Mouse (Mus musculus) ES-CJ7 (cell line): ENCODE data around the gene Bpifb5.
"Not testable (repeated sequence)": the region's sequence is repeated elsewhere in the genome, so short reads cannot be mapped to it uniquely, and the experiment has no call there.

Experiments
- DNase-seq: peaks from one replicate; pipeline ENCODE4 v3.0.0; 2011; ENCODE audit warnings: low read depth, low spot score

The Bpifb5 gene

GRCm38 (mm10) chr2:154240771-154241170 lies 17.2 kb downstream of the Bpifb5 start:
- no peak for DNase-seq

DNA sequence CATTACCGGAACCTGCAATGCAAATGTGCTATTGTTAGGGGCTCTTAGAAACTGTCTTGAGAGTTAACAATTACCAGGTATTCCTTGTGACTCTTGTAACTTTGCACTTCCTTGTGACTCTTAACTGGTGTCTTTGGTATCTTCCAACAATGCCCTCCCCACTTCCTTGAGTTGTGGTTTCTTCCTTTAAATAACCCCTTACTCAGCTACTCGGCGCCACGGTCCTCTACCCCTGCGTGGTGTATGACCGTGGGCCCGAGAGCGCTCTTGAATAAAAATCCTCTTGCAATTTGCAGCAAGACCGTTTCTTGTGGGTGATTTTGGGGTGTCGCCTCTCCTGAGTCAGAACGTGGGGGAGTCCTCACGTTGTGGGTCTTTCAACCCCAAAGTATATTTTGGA lies 19.2 kb downstream of the Bpifb5 start:
- DNase-seq = peak; percentile 29

DNA sequence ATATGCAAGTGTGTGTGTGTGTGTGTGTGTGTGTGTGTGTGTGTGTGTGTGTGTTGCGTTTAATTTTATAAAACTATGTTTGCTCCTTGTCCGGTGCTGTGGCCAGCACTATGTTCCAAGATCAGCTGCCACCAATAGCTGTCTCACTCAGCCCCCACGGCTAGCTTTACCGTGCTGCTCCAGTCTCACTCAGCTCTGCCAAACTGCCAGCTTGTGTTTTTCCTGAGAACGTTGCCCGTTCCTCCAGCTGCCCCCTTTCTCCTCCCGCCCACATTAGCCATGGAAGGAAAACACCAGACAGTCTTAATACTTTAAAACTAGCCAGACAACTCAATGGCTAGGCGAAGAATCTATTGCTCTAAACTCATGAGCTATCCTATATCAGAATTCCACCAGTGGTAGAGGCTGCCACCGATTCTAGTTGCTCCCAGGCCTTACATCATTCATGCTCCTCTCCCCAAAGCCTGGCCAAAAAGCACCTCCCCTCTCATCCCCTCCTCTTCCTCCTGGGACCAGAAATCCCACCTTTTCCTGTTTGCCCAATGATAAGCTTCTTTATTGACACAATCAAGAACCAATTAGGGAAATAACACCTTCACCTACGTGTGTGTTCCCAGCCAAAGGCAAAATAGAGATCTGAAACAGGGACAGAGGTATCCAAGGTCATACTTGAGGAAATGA lies 20.0 kb downstream of the Bpifb5 start:
- DNase-seq = no peak

DNA sequence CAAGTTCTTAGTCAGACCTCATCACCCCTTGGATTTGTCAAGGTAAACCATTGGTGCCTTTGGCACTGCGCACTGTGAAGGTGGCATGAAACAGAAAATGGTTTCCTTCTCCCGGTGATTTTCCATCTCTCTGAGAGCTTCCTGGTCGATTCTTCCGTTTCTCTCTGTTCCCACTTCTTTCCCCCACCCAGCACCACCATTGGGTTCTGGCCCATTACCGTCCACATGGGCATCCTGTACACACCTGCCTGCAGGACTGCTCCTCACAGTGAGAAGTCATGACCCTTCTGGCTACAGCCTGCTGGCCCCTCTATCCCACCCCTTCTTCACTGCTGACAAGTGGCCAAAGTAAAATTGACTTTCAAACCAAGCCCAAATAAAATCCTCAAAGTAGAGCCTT lies 21.8 kb downstream of the Bpifb5 start:
- DNase-seq = no peak

- not testable (repeated sequence) for DNase-seq
Measured at GRCm38 (mm10) chr2:154255254-154255653, 31.7 kb downstream of the Bpifb5 start.

GRCm38 (mm10) chr2:154255770-154256169 lies 32.2 kb downstream of the Bpifb5 start:
- DNase-seq = no peak

- DNase-seq = not testable (repeated sequence)
Measured at GRCm38 (mm10) chr2:154257554-154257953, 34.0 kb downstream of the Bpifb5 start, which contains the start of gene Bpifb9a. Gene Bpifb9a (plus strand): TSS chr2:154257854.

DNA sequence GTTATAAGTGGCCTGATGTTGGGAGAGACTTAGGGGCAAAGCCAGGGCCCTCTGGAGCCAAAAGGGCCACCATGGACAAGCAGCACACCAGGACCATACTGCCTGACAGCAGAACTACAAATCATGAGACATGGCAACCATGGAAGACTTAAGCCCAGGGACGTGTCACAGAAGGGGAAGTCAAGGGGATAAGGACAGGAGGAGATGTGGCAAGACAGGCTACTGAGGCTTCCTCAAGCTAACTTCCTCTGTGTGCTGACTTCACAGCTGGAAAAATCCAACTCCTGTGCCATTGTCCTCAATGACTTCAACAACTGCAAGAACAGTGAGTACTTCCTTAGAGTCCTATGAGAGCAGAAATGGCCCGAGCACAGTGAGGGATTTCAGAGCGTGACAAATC lies 40.9 kb downstream of the Bpifb5 start:
- DNase-seq = not testable (repeated sequence)
